Mouse (Mus musculus) left cerebral cortex, postnatal 10 days (tissue): ENCODE measurements around the gene Uap1. TPM values are rescaled to one million over a fixed set of nuclear protein-coding genes. Genes with fewer than 3 reads are reported as not detected.
A peak's percentile ranks its signal among the peaks of the same experiment; 100 is the strongest.
"Not testable (repeated sequence)": the region's sequence is repeated elsewhere in the genome, so short reads cannot be mapped to it uniquely, and the experiment has no call there.

Experiments used
- DNase-seq, 2 experiments: peaks; one replicate each; pipeline ENCODE4 v3.0.0; 2021 to 2022; ENCODE audit warnings: low spot score in 2 of 2, mixed read lengths in 1 of 2; ENCODE audit errors: extremely low spot score in 1 of 2
- intact Hi-C: fragments of 180-260 bp; cut with DNase I; formaldehyde crosslinking; loops from one replicate; pipeline ENCODE4 v1.15.1; 2025
- total RNA-seq, 2 experiments: library from RNA; stranded (reverse); gene quantifications; 2 replicates each; pipeline ENCODE4 v1.2.3; 2021

Gene Uap1
- total RNA-seq, 2 experiments from 2014 or later, result 62.5 to 66.7 TPM

GRCm38 (mm10) chr1:170141626-170142025 is 33.1 kb downstream of the Uap1 start:
- intact Hi-C loops, result no loop called here
- no peak for DNase-seq

GRCm38 (mm10) chr1:170136351-170137009 is 38.3 kb downstream of the Uap1 start:
- intact Hi-C loops, result loop anchor here (5.0 to 10.0 kb wide), 2 partner anchors 169 to 602 kb away; partner anchors contain the start of genes Hsd17b7 and Nuf2
- DNase-seq, result peak; percentile 51 to 73

DNA sequence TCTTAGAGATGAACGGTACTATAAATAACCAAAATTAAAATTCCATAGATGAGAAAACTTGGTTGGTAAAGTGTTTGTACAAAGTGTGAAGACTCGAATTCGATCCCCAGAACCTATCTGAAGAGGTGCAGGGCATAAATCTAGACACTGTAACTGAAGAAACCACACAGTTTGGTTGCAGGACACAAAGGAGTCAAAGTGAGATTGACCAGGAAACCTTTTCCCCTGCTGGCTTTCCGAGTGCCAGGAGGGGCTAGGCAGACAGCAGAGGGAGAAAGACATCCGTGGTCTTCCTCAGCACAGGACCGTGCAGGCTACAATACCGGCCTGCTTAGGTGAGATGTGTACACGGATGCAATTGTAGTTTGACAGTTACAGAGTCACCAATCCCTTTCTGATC is 40.5 kb downstream of the Uap1 start:
- intact Hi-C loops, result loop anchor here (10.0 kb wide), 1 partner anchor 599 kb away; the partner anchor contains the start of gene Nuf2
- no peak for DNase-seq

GRCm38 (mm10) chr1:170130962-170131361 is 43.8 kb downstream of the Uap1 start:
- intact Hi-C loops, result loop anchor here (10.0 kb wide), 1 partner anchor 596 kb away; the partner anchor contains the start of gene Nuf2
- DNase-seq, result no peak

DNA sequence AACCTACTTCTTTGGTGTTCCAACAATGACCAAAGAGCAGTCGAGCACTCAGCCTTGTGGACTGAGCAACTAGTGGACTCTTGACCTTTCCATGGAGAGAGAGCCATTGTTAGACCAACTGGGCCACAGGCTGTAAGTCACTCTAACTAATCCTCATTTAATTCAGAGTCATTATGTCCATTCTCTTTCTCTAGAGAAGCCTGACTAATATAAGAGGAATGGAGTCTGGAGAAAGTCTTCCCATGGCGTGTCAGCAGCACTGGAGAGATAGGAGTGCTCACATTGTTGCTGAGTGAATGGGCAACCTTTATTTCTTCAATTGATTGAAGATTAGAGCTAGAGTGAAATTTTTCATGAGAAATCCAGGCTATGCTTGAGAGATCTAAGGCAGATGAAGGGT is 50.1 kb downstream of the Uap1 start:
- DNase-seq, result no peak
- intact Hi-C loops, result no loop called here

GRCm38 (mm10) chr1:170113616-170114015 is 61.1 kb downstream of the Uap1 start:
- intact Hi-C loops, result no loop called here
- no peak for DNase-seq

- intact Hi-C loops, result no loop called here
- DNase-seq, result no peak
Measured at GRCm38 (mm10) chr1:170112261-170112660, 62.5 kb downstream of the Uap1 start.

DNA sequence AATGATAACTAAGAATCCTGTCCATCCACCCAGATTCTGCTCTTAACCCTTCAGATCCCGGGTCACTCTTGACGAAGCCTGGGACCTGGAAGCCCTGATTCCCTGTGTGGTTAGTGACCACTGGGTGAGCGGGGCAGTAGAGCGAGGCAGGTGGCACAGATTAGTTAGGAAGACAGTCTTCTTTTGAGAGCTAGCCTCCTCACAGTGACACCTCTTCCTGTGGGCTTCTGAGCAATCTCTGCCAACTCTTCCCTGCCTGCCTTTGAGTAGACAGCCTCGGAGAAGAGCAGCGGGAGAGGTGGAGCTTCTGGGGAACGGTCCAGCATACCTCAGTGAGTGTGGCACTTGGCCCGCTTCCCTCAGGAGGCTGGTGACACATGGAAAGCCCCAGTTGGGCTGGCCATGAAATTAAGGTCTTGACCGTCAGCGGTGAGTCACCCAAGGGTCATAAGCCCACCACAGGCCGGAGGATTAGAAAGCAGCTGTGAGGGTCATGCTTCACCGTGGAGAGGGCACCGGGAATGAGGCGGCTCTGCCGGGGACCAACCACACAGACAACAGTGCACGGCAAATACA is 63.0 kb downstream of the Uap1 start:
- intact Hi-C loops, result no loop called here
- peak in 1 of 2 experiments; percentile 44 for DNase-seq

DNA sequence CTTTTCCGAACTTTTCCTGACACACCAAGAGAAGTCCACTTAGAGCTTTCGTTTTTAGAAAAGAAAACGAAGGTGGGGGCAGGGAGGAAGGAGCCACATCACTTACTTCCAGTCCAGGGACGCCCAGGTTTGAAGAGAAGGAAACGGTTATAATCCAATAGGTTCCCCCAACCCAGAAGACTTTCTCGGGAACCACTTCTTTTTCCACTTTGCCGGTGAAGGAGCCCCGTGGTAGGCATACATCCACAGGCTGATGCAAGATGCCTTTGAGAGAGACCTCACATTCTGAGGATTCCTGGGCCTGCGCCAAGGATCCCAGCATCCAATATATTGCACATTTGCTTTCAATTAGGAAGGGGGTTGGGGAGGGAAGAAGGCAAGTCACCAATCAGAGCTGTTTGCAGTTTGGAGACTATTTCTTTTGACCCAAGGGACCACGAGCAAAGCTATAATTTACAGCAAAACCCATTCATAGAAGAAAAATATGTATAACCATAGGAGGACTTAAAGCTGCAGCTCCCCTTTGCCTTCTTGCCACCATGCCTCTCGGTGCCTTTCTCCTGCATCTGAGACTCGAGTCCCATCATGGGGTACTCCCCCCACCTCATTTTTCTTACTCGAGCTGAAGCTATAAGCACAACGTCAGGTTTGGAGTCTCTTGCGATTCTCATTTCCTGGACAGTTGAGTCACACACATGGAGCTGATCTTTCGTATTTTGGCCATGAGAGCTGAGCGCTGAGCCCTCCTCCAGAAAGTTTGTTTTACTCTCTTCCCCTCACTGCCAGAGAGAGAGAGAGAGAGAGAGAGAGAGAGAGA is 64.0 kb downstream of the Uap1 start, which contains the start of gene Ddr2:
Gene Ddr2, minus strand, starts transcription at position 247 of the 817 bp plus-strand sequence.
- intact Hi-C loops, result no loop called here
- DNase-seq, result peak in 1 of 2 experiments; percentile 80

GRCm38 (mm10) chr1:170109776-170110515 is 64.8 kb downstream of the Uap1 start:
- DNase-seq, result peak in 1 of 2 experiments; percentile 27
- intact Hi-C loops, result no loop called here

DNA sequence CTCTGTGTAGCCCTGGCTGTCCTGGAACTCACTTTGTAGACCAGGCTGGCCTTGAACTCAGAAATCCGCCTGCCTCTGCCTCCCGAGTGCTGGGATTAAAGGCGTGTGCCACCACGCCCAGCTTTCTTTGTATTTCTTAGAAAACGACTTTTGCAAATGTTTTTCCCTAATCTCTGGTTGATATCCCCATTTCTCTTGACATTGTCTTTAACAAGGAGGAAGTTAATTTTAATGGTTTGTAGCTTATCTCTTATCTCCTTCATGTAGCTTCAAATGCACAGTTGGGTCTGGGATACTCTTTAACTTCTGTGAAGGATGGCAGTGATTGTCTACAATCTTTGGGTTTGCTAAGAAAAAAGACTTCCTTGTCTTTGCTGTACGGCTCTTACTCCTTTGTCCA is 71.9 kb downstream of the Uap1 start:
- intact Hi-C loops, DNase-seq: not testable (repeated sequence)

Other genes starting within 250 kb of the Uap1 start
- 10 to 100 TPM in 1 of 2 experiments, 1 to 10 TPM in 1; 7.8 to 11.0 TPM for gene Ccdc190, start 246.3 kb downstream of the Uap1 start, total RNA-seq
- 10 to 100 TPM; 18.8 to 19.5 TPM for gene Hsd17b7, start 205.7 kb downstream of the Uap1 start, total RNA-seq
- gene Ddr2, start 64.2 kb downstream of the Uap1 start, total RNA-seq, result 1 to 10 TPM; 5.9 to 7.7 TPM
- gene Uhmk1, start 40.4 kb upstream of the Uap1 start, total RNA-seq, result 100 to 1,000 TPM; 139 to 144 TPM
- gene Sh2d1b2, start 57.8 kb upstream of the Uap1 start, total RNA-seq, result not detected
- gene Sh2d1b1, start 102.4 kb upstream of the Uap1 start, total RNA-seq, result not detected
- 1 to 10 TPM; 2.1 to 2.3 TPM for gene Gm7694, start 131.4 kb upstream of the Uap1 start, total RNA-seq
- gene Spata46, start 133.8 kb upstream of the Uap1 start, total RNA-seq, result not detected